Mouse (Mus musculus) midbrain, postnatal 0 days (tissue): ENCODE data around the gene Gm20517. TPM values are rescaled to one million over a fixed set of nuclear protein-coding genes. Genes with fewer than 3 reads are reported as not detected.

ENCODE experiments used
- ATAC-seq: fragments of 200-750 bp; cut with Nextera tagmentation; 2 replicates; pipeline ENCODE4 v1.8.0; 2017; ENCODE audit warnings: moderate number of reproducible peaks, mild to moderate bottlenecking, moderate TSS enrichment, moderate library complexity; ENCODE audit not compliant: low FRiP score
- DNase-seq: peaks from one replicate; pipeline ENCODE4 v3.0.0-alpha.2; 2015; ENCODE audit warnings: low spot score
- H3K27ac ChIP-seq: fragments of 300-500 bp; sonication (generic); 2 replicates; pipeline ENCODE4 v1.5.1; 2014; ENCODE audit warnings: low read depth, mild to moderate bottlenecking, low read length, mixed read lengths
- H3K27me3 ChIP-seq: fragments of 300-500 bp; sonication (generic); 2 replicates; pipeline ENCODE4 v1.6.1; 2014; ENCODE audit warnings: low read length, control low read depth, mixed read lengths; ENCODE audit not compliant: insufficient read depth
- H3K36me3 ChIP-seq: fragments of 300-500 bp; sonication (generic); 2 replicates; pipeline ENCODE4 v1.6.1; 2014; ENCODE audit warnings: low read length, control low read depth, mixed read lengths; ENCODE audit not compliant: insufficient read depth
- H3K4me1 ChIP-seq: fragments of 300-500 bp; sonication (generic); 2 replicates; pipeline ENCODE4 v1.6.1; 2014; ENCODE audit warnings: mild to moderate bottlenecking, control low read depth, antibody characterized with exemption, low read length, mixed read lengths; ENCODE audit not compliant: insufficient read depth
- H3K4me2 ChIP-seq: fragments of 300-500 bp; sonication (generic); 2 replicates; pipeline ENCODE4 v1.6.1; 2014; ENCODE audit warnings: low read depth, mild to moderate bottlenecking, low read length, mixed read lengths; ENCODE audit not compliant: poor library complexity, severe bottlenecking
- H3K4me3 ChIP-seq: fragments of 300-500 bp; sonication (generic); 2 replicates; pipeline ENCODE4 v1.5.1; 2014; ENCODE audit warnings: low read depth, mild to moderate bottlenecking, low read length, moderate library complexity
- H3K9ac ChIP-seq: fragments of 300-500 bp; sonication (generic); replicated peaks from 2 replicates; pipeline ENCODE4 v1.6.1; 2014; ENCODE audit warnings: mild to moderate bottlenecking, low read length, moderate library complexity, mixed read lengths; ENCODE audit not compliant: poor library complexity, severe bottlenecking
- H3K9me3 ChIP-seq: fragments of 300-500 bp; sonication (generic); 2 replicates; pipeline ENCODE4 v1.6.1; 2016; ENCODE audit warnings: low read length, control low read depth
- CTCF ChIP-seq: IDR thresholded peaks from 2 replicates; pipeline ENCODE4 v1.5.1; 2016; ENCODE audit warnings: antibody characterized with exemption, mild to moderate bottlenecking
- WGBS: fragments of 180-500 bp; shearing (Covaris S2); extraction: QIAGEN DNeasy Blood & Tissue Kit; methylation state at CpG from one replicate; pipeline ENCODE4 v1.1.7; 2014; 5-methylcytosine and 5-hydroxymethylcytosine counted together
- polyA plus RNA-seq: library from polyadenylated mRNA; unstranded; fragments of >200 nt; fragmentation: Nextera tagmentation; extraction: Ambion mirVana; gene quantifications from 2 replicates; pipeline ENCODE4 v1.2.1, GENCODE M21; 2015
- total RNA-seq: library from RNA; depleted of rRNA; stranded (reverse); fragments of >200 nt; gene quantifications from 2 replicates; pipeline ENCODE4 v1.2.3, GENCODE M21; 2014

Gm20517 gene
- total and polyA plus RNA-seq, 2 experiments from 2014 or later, result 0.96 to 3.2 TPM

DNA sequence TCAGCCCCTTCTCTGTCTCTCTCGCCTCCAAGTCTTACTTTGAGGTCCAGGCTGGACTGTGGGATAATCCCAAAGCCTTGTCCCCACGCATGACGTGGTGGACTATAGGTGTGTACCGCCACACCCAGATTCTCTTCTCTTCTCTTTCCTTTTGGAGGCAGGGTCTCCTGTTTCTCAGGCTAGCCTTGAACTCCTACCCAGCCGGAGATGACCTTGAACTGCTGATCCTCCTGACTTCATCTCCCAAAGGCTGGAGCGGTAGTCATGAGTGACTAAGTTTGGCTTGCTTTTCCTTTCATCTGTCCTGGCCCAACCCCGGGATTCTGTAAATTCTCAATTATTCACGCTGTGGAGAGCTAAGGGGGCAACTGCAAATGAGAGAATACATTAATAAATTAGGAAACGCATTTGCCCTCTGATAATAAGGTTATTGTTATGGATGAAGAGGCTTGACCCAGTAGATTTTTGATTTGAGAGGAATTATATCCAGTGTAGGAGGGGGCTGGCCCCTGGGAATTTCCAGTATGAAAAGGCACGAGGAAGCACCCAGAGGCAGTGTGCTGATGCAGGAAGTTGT is 42.4 kb upstream of the Gm20517 start:
- no peak for TF ChIP-seq CTCF
- Histone ChIP-seq H3K36me3 (no peaks in the 10 kb centered on the region), H3K9ac (no peak overlapping the region), H3K27ac (no peak overlapping the region), H3K4me1 (no peaks in the 10 kb centered on the region), H3K9me3 (no peaks in the 10 kb centered on the region), H3K4me3 (no peak overlapping the region), H3K27me3 (no peaks in the 10 kb centered on the region), H3K4me2 (no peak overlapping the region)
- WGBS, result 42% methylated on average over 10 of the region's 10 CpGs
- no peak for ATAC-seq
- no peak for DNase-seq

DNA sequence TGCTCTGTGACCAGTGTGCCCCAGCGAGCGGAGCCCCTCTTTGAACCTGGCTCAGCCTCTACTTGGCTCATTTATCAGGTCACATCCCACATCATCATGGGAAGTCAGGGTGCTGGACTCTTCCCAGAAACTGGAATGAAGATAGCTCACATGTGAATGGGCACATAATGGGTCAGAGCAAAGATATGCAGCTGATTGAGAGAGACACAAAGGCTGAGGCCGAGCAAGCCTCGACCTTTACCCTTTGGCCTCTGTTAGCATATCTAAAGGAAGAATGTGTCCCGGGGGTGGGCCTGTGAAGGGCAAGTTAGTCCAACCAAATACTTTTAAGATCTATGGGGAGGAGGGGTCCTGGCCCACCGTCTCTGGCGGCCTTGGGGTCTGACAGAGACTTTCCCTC is 39.8 kb upstream of the Gm20517 start:
- WGBS, result 22% methylated on average over 7 of the region's 7 CpGs
- TF ChIP-seq CTCF, result no peak
- no peaks in the 10 kb centered on the region for H3K27me3 ChIP-seq

DNA sequence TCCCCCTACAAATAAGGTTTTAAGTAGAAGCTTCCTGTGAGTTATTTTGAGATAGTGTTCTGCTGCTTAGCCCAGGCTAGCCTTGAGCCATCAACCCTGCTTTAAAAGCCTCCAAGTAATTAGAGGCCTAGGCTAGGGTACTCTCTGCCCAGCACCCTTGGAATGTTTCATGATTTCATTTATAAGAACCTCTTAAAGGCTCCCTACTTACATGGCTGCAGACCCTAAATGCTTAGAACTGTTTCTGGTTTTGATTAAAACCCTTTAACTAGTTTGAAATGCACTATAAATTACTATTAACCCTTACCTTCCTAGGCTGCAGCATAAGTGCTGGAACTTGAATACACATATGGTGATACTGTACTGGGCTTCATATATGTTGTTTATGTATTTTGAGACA is 39.0 kb upstream of the Gm20517 start:
- ATAC-seq, result no peak
- H3K4me2 ChIP-seq, result no peak overlapping the region
- no peak for TF ChIP-seq CTCF

More for the DNA sequence above, 39.8 kb upstream of the Gm20517 start:
- DNase-seq (no peak), ATAC-seq (no peak)
- H3K4me3 ChIP-seq, result no peak overlapping the region
- H3K4me1 ChIP-seq, result no peaks in the 10 kb centered on the region
- no peak overlapping the region for H3K4me2 ChIP-seq
- no peak overlapping the region for H3K27ac ChIP-seq
- H3K9ac ChIP-seq, result no peak overlapping the region
- H3K36me3 ChIP-seq, result no peaks in the 10 kb centered on the region
- H3K9me3 ChIP-seq, result no peaks in the 10 kb centered on the region

DNA sequence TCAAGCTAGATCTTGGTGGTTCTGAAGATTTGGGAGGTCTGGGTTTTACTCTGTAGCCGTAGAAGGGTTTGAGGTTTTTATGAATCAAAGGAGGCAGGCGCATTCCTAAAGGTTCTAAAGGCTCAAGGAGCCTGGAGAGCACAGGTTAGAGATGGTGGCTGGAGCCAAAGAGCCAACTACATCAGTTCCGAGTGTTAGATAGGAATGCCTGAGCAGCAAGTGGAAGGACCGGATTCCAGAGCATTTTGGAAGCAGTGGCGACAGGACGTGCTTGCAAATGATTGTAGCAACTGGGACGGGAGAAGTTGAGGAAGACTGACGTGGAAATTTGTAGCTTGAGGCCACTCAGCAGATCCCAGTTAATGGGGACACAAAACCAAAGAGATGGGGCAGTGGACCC is 37.4 kb upstream of the Gm20517 start:
- WGBS, result 80% methylated on average over 8 of the region's 8 CpGs
- Histone ChIP-seq H3K27me3 (no peaks in the 10 kb centered on the region), H3K27ac (no peak overlapping the region), H3K36me3 (no peaks in the 10 kb centered on the region), H3K4me3 (no peak overlapping the region), H3K4me2 (no peak overlapping the region), H3K4me1 (no peaks in the 10 kb centered on the region), H3K9ac (no peak overlapping the region), H3K9me3 (no peaks in the 10 kb centered on the region)
- ATAC-seq, result no peak
- DNase-seq, result no peak
- no peak for TF ChIP-seq CTCF

More for the DNA sequence above, 39.0 kb upstream of the Gm20517 start:
- H3K27ac ChIP-seq, result no peak overlapping the region
- no peaks in the 10 kb centered on the region for H3K9me3 ChIP-seq
- H3K36me3 ChIP-seq, result no peaks in the 10 kb centered on the region
- no peak for DNase-seq
- H3K9ac ChIP-seq, result no peak overlapping the region
- no peaks in the 10 kb centered on the region for H3K4me1 ChIP-seq
- H3K27me3 ChIP-seq, result no peaks in the 10 kb centered on the region
- H3K4me3 ChIP-seq, result no peak overlapping the region

DNA sequence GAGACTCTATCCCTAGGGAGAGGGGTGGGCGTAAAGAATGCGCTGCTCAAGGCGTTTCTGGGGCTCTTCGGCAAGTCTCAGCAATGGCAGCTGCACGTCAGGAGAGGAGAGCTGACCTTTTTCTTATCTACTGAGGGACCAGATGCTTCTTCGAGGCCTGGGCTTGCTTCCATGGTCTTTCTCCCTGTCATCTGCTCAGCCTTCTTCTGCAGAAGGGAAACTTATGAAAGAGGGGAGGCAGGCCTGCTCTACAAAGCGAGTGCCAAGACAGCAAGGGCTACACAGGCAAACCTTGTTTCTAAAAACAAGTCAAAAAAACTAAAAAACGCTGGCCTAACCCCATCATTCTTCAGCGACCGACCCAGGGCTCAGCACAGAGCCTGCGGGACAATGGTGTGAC is 36.6 kb upstream of the Gm20517 start:
- H3K27ac ChIP-seq, result no peak overlapping the region
- ATAC-seq (no peak), DNase-seq (no peak)
- H3K4me1 ChIP-seq, result no peaks in the 10 kb centered on the region
- no peak overlapping the region for H3K4me3 ChIP-seq
- no peaks in the 10 kb centered on the region for H3K27me3 ChIP-seq
- WGBS, result 67% methylated on average over 11 of the region's 11 CpGs
- H3K9ac ChIP-seq, result no peak overlapping the region
- no peaks in the 10 kb centered on the region for H3K9me3 ChIP-seq
- no peak for TF ChIP-seq CTCF
- no peaks in the 10 kb centered on the region for H3K36me3 ChIP-seq
- H3K4me2 ChIP-seq, result no peak overlapping the region

DNA sequence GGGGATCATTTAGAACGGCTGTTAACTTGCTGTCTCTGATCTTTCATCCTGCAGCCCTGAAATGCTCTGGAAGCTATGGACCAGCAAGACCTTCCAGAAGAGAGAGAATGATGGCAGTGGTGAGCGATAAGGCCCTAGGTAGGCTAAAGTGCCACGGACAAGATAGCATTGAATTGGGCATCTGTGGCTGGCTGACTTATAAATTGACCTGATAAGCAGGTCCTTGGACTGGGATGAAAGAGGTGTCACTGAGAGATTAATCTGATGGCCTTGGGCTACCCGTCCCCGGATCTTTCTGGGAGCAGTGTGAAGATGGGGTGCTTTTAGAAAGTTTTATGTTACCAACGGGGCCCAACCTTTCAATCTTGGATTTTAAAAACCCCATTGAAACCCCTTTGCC is 32.7 kb upstream of the Gm20517 start:
- H3K9ac ChIP-seq, result no peak overlapping the region
- no peak overlapping the region for H3K4me2 ChIP-seq
- H3K4me3 ChIP-seq, result no peak overlapping the region
- ATAC-seq (no peak), DNase-seq (no peak)
- no peaks in the 10 kb centered on the region for H3K9me3 ChIP-seq
- no peak for TF ChIP-seq CTCF
- no peaks in the 10 kb centered on the region for H3K4me1 ChIP-seq
- H3K27me3 ChIP-seq, result no peaks in the 10 kb centered on the region
- 89% methylated on average over 6 of the region's 6 CpGs for WGBS
- H3K36me3 ChIP-seq, result no peaks in the 10 kb centered on the region
- no peak overlapping the region for H3K27ac ChIP-seq
